Mouse (Mus musculus) ES-E14 (cell line): ENCODE measurements at regions not wholly inside any gene's neighbourhood (a gene's known extent, or its start where the extent isn't known, plus 50 kb on each side); places are given as distances from the start of the nearest gene placed in this dataset.

Source experiments
- DNase-seq: peaks from one replicate; pipeline ENCODE4 v3.0.0-alpha.2; 2013; ENCODE audit warnings: low read depth, low spot score
- H3K27ac ChIP-seq: 2 replicates; pipeline ENCODE4 v1.5.1; 2012; ENCODE audit warnings: low read depth, mild to moderate bottlenecking, low read length, moderate library complexity, mixed read lengths; ENCODE audit not compliant: poor library complexity, insufficient read depth, severe bottlenecking
- H3K36me3 ChIP-seq: 2 replicates; pipeline ENCODE4 v1.6.1; 2012; ENCODE audit warnings: mild to moderate bottlenecking, low read length, moderate library complexity, mixed read lengths; ENCODE audit not compliant: control insufficient read depth, poor library complexity, insufficient read depth, severe bottlenecking
- H3K4me1 ChIP-seq, 2 experiments: fragments of 150-350 bp in 1 of 2; sonication (generic) in 1 of 2; 2 replicates each; pipeline ENCODE4 v1.6.1; 2012; ENCODE audit warnings: low read length in 2 of 2, mild to moderate bottlenecking in 1 of 2, mixed read lengths in 1 of 2; ENCODE audit not compliant: control insufficient read depth in 2 of 2, insufficient read depth in 2 of 2, poor library complexity in 1 of 2
- H3K4me3 ChIP-seq, 2 experiments: fragments of 150-350 bp in 1 of 2; sonication (generic) in 1 of 2; 2 replicates each; pipeline ENCODE4 v1.5.1; 2012; ENCODE audit warnings: low read length in 2 of 2, low read depth in 1 of 2, mild to moderate bottlenecking in 1 of 2, mixed read lengths in 1 of 2; ENCODE audit not compliant: insufficient read depth in 1 of 2, poor library complexity in 1 of 2, severe bottlenecking in 1 of 2
- H3K9ac ChIP-seq: 2 replicates; pipeline ENCODE4 v1.6.1; 2012; ENCODE audit warnings: low read depth, mild to moderate bottlenecking, low read length, mixed read lengths; ENCODE audit not compliant: poor library complexity, insufficient read depth, severe bottlenecking
- H3K9me3 ChIP-seq: fragments of 150-350 bp; sonication (generic); 2 replicates; pipeline ENCODE4 v1.6.1; 2012; ENCODE audit warnings: low read depth, mild to moderate bottlenecking, low read length; ENCODE audit not compliant: control insufficient read depth, insufficient read depth
- CHD2 ChIP-seq: IDR thresholded peaks from 2 replicates; pipeline ENCODE4 v1.6.1; 2014; ENCODE audit warnings: mild to moderate bottlenecking, low read depth, low read length, inconsistent platforms
- HCFC1 ChIP-seq: IDR thresholded peaks from 2 replicates; pipeline ENCODE4 v1.6.1; 2012; ENCODE audit warnings: low read length, inconsistent platforms, borderline replicate concordance; ENCODE audit not compliant: insufficient read depth
- MAFK ChIP-seq: IDR thresholded peaks from 2 replicates; pipeline ENCODE4 v1.6.1; 2014; ENCODE audit warnings: mild to moderate bottlenecking, low read depth, low read length, inconsistent platforms; ENCODE audit not compliant: insufficient read depth
- ZC3H11A ChIP-seq: IDR thresholded peaks from 2 replicates; pipeline ENCODE4 v1.6.1; 2012; ENCODE audit warnings: low read depth, mild to moderate bottlenecking, inconsistent platforms, low read length, borderline replicate concordance
- ZNF384 ChIP-seq: IDR thresholded peaks from 2 replicates; pipeline ENCODE4 v1.6.1; 2012; ENCODE audit warnings: low read depth, low read length, inconsistent platforms
- in situ Hi-C, 2 experiments: fragments of 600-800 bp; cut with MboI; formaldehyde crosslinking; loops; one replicate each; pipeline ENCODE4 v1.15.1; 2025; ENCODE audit warnings: low sequenced_read_pairs in 2 of 2, inconsistent platforms in 1 of 2; ENCODE audit not compliant: unreplicated experiment in 2 of 2

GRCm38 (mm10) chr3:147825337-147825736, 973.2 kb downstream of the Ttll7 start:
- in situ Hi-C loops = no loop called here
- TF ChIP-seq ZNF384 (no peak), MAFK (no peak), CHD2 (no peak)
- Histone ChIP-seq H3K4me3 (no peak overlapping the region), H3K4me1 (no peaks in the 10 kb centered on the region), H3K9me3 (no peaks in the 10 kb centered on the region), H3K27ac (no peak overlapping the region), H3K9ac (no peak overlapping the region), H3K36me3 (no peaks in the 10 kb centered on the region)
- DNase-seq = no peak

DNA sequence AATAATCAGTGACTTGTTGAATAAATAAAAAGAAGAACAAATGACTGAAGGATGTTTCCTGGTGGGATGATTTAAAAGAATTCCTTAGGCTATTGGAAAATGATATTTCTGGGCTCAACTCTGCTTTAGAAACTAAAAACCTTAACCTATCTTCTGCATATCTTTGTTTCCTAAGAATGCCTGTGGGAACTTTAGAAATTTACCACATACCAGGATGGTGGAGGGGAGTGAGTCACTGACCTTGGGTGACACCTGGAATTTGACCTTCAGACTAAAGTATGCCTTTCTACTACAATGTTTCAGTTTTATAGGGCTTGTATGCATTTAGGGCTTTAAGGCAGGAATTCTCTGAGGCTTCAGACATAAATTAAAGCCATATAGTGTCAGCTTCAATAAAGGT, 972.3 kb downstream of the Ttll7 start:
- no peaks in the 10 kb centered on the region for H3K9me3 ChIP-seq
- TF ChIP-seq ZNF384 = no peak
- TF ChIP-seq MAFK = no peak
- TF ChIP-seq ZC3H11A = no peak
- no peak for TF ChIP-seq CHD2
- no peak for TF ChIP-seq HCFC1
- no peak overlapping the region for H3K9ac ChIP-seq
- no peaks in the 10 kb centered on the region for H3K36me3 ChIP-seq
- no peaks in the 10 kb centered on the region for H3K4me1 ChIP-seq
- DNase-seq = no peak
- no peak overlapping the region for H3K4me3 ChIP-seq
- in situ Hi-C loops = no loop called here
- no peak overlapping the region for H3K27ac ChIP-seq

GRCm38 (mm10) chr3:147814080-147814650, 962.0 kb downstream of the Ttll7 start:
- Histone ChIP-seq H3K27ac (no peak overlapping the region), H3K4me3 (no peak overlapping the region), H3K36me3 (no peaks in the 10 kb centered on the region), H3K9me3 (no peaks in the 10 kb centered on the region), H3K4me1 (no peaks in the 10 kb centered on the region), H3K9ac (no peak overlapping the region)
- no peak for TF ChIP-seq MAFK
- TF ChIP-seq HCFC1 = no peak
- no peak for TF ChIP-seq ZNF384
- DNase-seq = no peak
- in situ Hi-C loops = no loop called here

DNA sequence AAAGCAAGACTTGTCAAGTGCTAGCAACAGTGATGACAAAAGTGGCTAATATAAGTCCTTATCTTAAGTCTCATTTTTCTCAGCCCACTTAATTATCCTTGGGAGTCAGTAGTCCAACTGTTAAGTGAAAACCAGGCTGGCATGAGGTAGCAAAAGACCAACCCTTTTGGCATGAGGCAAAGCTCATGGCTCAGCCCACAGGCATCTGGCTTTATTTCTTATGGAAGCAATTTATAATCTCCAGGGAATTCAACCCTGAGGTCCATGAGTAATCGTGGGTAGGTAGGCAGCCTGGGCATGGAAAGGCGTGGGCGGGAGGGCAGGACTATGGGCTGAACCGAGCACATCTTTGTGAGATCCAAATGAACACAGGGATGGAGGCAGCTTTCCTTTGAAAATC, 950.4 kb downstream of the Ttll7 start:
- no peak overlapping the region for H3K9ac ChIP-seq
- H3K36me3 ChIP-seq = no peaks in the 10 kb centered on the region
- no peak for DNase-seq
- TF ChIP-seq ZNF384 = no peak
- no peak for TF ChIP-seq ZC3H11A
- no peak for TF ChIP-seq CHD2
- no peak for TF ChIP-seq MAFK
- no peak for TF ChIP-seq HCFC1
- in situ Hi-C loops = no loop called here
- H3K27ac ChIP-seq = no peak overlapping the region
- H3K4me1 ChIP-seq = no peaks in the 10 kb centered on the region
- no peaks in the 10 kb centered on the region for H3K9me3 ChIP-seq
- no peak overlapping the region for H3K4me3 ChIP-seq

GRCm38 (mm10) chr3:147796524-147796923, 944.4 kb downstream of the Ttll7 start:
- in situ Hi-C loops = no loop called here
- Histone ChIP-seq H3K4me1 (no peaks in the 10 kb centered on the region), H3K9me3 (no peaks in the 10 kb centered on the region), H3K27ac (no peak overlapping the region), H3K4me3 (no peak overlapping the region), H3K36me3 (no peaks in the 10 kb centered on the region), H3K9ac (no peak overlapping the region)
- DNase-seq = no peak
- TF ChIP-seq ZC3H11A (no peak), MAFK (no peak), HCFC1 (no peak), ZNF384 (no peak), CHD2 (no peak)
